Mouse (Mus musculus): Measurements from ENCODE around the gene Stac3.

- TF ChIP-seq CTCF (IDR thresholded peaks at IDR 0.05) (no peak), POLR2A (IDR thresholded peaks at IDR 0.05; ENCODE audit: insufficient read depth, low read depth, low read length) (no peak)
Observed at GRCm38 (mm10) chr10:127548236-127548635, 46.8 kb downstream of the Stac3 start.
